Mouse (Mus musculus): ENCODE data around the gene Ift22.

- TF ChIP-seq CTCF (IDR thresholded peaks at IDR 0.05; ENCODE audit: control insufficient read depth, insufficient read depth, insufficient replicate concordance, low read depth, low read length) (no peak), POLR2A (IDR thresholded peaks at IDR 0.05; ENCODE audit: control insufficient read depth, low read depth, low read length) (no peak)
Measured at GRCm38 (mm10) chr5:136945084-136945483, 37.1 kb downstream of the Ift22 start.
